Mouse (Mus musculus): Measurements from ENCODE around the gene Fes.

DNA sequence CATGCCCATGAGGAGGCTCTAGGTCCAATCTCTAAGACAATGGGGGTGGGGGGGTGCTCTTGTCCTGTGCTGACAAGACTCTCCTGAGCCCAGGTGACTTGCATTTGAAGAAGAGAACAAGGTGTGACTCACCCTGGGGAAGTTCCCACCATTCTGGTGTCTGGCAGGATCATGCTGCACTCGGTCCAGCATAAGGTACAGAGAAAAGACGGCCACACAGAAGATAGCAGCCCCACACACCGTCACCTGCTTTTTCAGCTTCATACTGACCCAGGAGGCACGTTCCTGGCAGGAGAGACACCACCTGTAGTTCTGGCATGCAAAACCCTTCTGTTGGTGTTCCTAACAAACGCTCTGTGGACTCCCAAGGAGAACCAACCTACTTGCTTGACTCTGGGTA, 18.3 kb downstream of the Fes start:
- TF ChIP-seq POLR2A (IDR thresholded peaks at IDR 0.05; ENCODE audit: extremely low read depth, insufficient read depth, low read length) (no peak), CTCF (IDR thresholded peaks at IDR 0.05; ENCODE audit: low read depth, low read length) (no peak)

All from liver, adult 2 months (tissue).